Mouse (Mus musculus) liver, embryonic 15.5 days (tissue): ENCODE measurements around the gene Gfod2. TPM values are rescaled to one million over a fixed set of nuclear protein-coding genes. Genes with fewer than 3 reads are reported as not detected.

Experiments
- polyA plus RNA-seq: library from polyadenylated mRNA; unstranded; fragments of >200 nt; fragmentation: Nextera tagmentation; extraction: Ambion mirVana; gene quantifications from 2 replicates; pipeline ENCODE4 v1.2.1, GENCODE M21; 2015

Gene Gfod2
- polyA plus RNA-seq, 1 experiment from 2014 or later: 1.8 TPM

Other genes starting within 250 kb of the Gfod2 start
- 0.40 and 0.58 TPM in 2 replicates for gene Hsd11b2, start 239.9 kb downstream of the Gfod2 start, polyA plus RNA-seq
- 52.4 and 59.4 TPM in 2 replicates for gene Atp6v0d1, start 192.6 kb downstream of the Gfod2 start, polyA plus RNA-seq
- gene Ripor1, start 153.4 kb downstream of the Gfod2 start, polyA plus RNA-seq: 7.1 and 7.2 TPM in 2 replicates
- 62.0 and 63.5 TPM in 2 replicates for gene Ctcf, start 122.1 kb downstream of the Gfod2 start, polyA plus RNA-seq
- gene Agrp, start 121.3 kb downstream of the Gfod2 start, polyA plus RNA-seq: 0.18 TPM in 1 of 2 replicates, not detected in the other
- 0.35 and 0.74 TPM in 2 replicates for gene Carmil2, start 72.4 kb downstream of the Gfod2 start, polyA plus RNA-seq
- gene Acd, start 57.6 kb downstream of the Gfod2 start, polyA plus RNA-seq: 22.4 and 23.6 TPM in 2 replicates
- gene Pard6a, start 57.5 kb downstream of the Gfod2 start, polyA plus RNA-seq: 6.1 and 6.3 TPM in 2 replicates
- gene 4933405L10Rik, start 51.0 kb downstream of the Gfod2 start, polyA plus RNA-seq: not detected in 2 replicates
- gene Enkd1, start 50.5 kb downstream of the Gfod2 start, polyA plus RNA-seq: 4.4 and 5.2 TPM in 2 replicates
- gene Ranbp10, start 68.7 kb upstream of the Gfod2 start, polyA plus RNA-seq: 45.0 and 52.2 TPM in 2 replicates
- gene Tsnaxip1, start 69.1 kb upstream of the Gfod2 start, polyA plus RNA-seq: 0.07 and 0.22 TPM in 2 replicates
- 20.3 and 22.7 TPM in 2 replicates for gene Cenpt, start 94.6 kb upstream of the Gfod2 start, polyA plus RNA-seq
- 31.5 and 32.2 TPM in 2 replicates for gene Thap11, start 96.5 kb upstream of the Gfod2 start, polyA plus RNA-seq
- gene Nutf2, start 101.9 kb upstream of the Gfod2 start, polyA plus RNA-seq: 85.2 and 94.1 TPM in 2 replicates
- 15.3 and 15.5 TPM in 2 replicates for gene Edc4, start 122.2 kb upstream of the Gfod2 start, polyA plus RNA-seq
- not detected in 2 replicates for gene Nrn1l, start 134.9 kb upstream of the Gfod2 start, polyA plus RNA-seq
- gene Pskh1, start 141.8 kb upstream of the Gfod2 start, polyA plus RNA-seq: 10.3 and 12.5 TPM in 2 replicates
- gene Ctrl, start 175.2 kb upstream of the Gfod2 start, polyA plus RNA-seq: 0.20 and 0.36 TPM in 2 replicates
- 45.0 and 47.9 TPM in 2 replicates for gene Psmb10, start 179.8 kb upstream of the Gfod2 start, polyA plus RNA-seq
- gene Lcat, start 184.7 kb upstream of the Gfod2 start, polyA plus RNA-seq: 70.8 and 85.2 TPM in 2 replicates
- 10.6 and 11.9 TPM in 2 replicates for gene Slc12a4, start 207.4 kb upstream of the Gfod2 start, polyA plus RNA-seq
- gene Dpep3, start 220.8 kb upstream of the Gfod2 start, polyA plus RNA-seq: not detected in 2 replicates
- 10.5 and 12.0 TPM in 2 replicates for gene Dus2, start 232.7 kb upstream of the Gfod2 start, polyA plus RNA-seq
- gene Dpep2nb, start 247.3 kb upstream of the Gfod2 start, polyA plus RNA-seq: not detected in 2 replicates